8 mouse cellular contexts compared by ENCODE assay signal in the genomic region with DNA sequence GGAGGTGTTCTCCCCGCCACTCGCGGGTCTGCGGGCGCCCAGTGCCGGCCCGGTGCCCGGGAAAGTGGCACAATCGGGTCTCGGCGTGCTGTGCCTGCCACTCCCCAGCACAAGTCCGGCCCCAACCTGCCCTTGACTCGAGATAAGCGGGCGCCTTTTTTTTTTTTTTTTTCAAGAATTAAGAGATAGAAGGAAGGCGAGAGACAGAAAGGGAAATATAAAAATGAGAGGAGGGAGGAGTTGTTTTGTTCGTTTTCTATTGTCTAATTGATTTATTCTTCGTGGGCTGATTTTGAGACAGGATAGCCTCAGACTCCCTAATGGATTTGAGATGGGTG. TPM values are rescaled to one million over a fixed set of nuclear protein-coding genes. Genes with fewer than 3 reads are reported as not detected.
A peak's percentile ranks its signal among the peaks of the same experiment; 100 is the strongest.
DNase-seq lines count a peak whose midpoint lies in the region; ATAC-seq and TF ChIP-seq lines count a peak whose summit lies in the region.

No protein-coding gene starts in this region.

- H3K9me3 ChIP-seq in kidney, embryonic 14.5 days (ENCODE audit: control insufficient read depth, low read length): no peaks in the 10 kb centered on the region
- H3K9me3 ChIP-seq in hindbrain, embryonic 12.5 days (replicated peaks): no peaks in the 10 kb centered on the region
- no peaks in the 10 kb centered on the region for H3K9me3 ChIP-seq in midbrain, embryonic 12.5 days

- under 1% methylated on average over 18 of the region's 18 CpGs for WGBS in kidney, embryonic 14.5 days
- WGBS in hindbrain, embryonic 12.5 days: 2% methylated on average over 17 of the region's 18 CpGs
- WGBS in midbrain, embryonic 12.5 days: under 1% methylated on average over 18 of the region's 18 CpGs

- no peak for TF ChIP-seq POLR2A in bone marrow macrophage, adult 2 months (IDR thresholded peaks at IDR 0.05; ENCODE audit: borderline replicate concordance, low read depth, low read length)

- H3K4me3 ChIP-seq in kidney, embryonic 14.5 days (ENCODE audit: low read length): peak overlapping the region; percentile 63
- peak overlapping the region; percentile 65 for H3K4me3 ChIP-seq in bone marrow macrophage, adult 2 months (ENCODE audit: insufficient read depth, low read length)
- H3K4me3 ChIP-seq in hindbrain, embryonic 12.5 days: peak overlapping the region; percentile 84
- peak overlapping the region; percentile 71 for H3K4me3 ChIP-seq in midbrain, embryonic 12.5 days

- no peaks in the 10 kb centered on the region; the same call in 1 of the 2 replicates for H3K36me3 ChIP-seq in kidney, embryonic 14.5 days (ENCODE audit: control insufficient read depth, insufficient read depth, low read length)
- no peaks in the 10 kb centered on the region for H3K36me3 ChIP-seq in hindbrain, embryonic 12.5 days
- H3K36me3 ChIP-seq in midbrain, embryonic 12.5 days: peaks cover 8% of the 10 kb centered on the region; the same call in 1 of the 2 replicates

- no peak for TF ChIP-seq CTCF in bone marrow macrophage, adult 2 months (IDR thresholded peaks at IDR 0.05; ENCODE audit: low read depth, low read length)

- peak overlapping the region; percentile 81 for H3K4me2 ChIP-seq in kidney, embryonic 14.5 days (replicated peaks; ENCODE audit: low read depth, low read length)
- H3K4me2 ChIP-seq in hindbrain, embryonic 12.5 days (replicated peaks): peak overlapping the region; percentile 85
- peak overlapping the region; percentile 88 for H3K4me2 ChIP-seq in midbrain, embryonic 12.5 days (replicated peaks)

- H3K27ac ChIP-seq in kidney, embryonic 14.5 days (ENCODE audit: low read depth, low read length): no peak overlapping the region
- H3K27ac ChIP-seq in bone marrow macrophage, adult 2 months (ENCODE audit: insufficient read depth, low read depth, low read length): no peak overlapping the region
- no peak overlapping the region for H3K27ac ChIP-seq in hindbrain, embryonic 12.5 days
- 0 out of 2 replicates have a peak overlapping the region, but pooled peaks have one; percentile 30 for H3K27ac ChIP-seq in midbrain, embryonic 12.5 days (replicated peaks)

- H3K27me3 ChIP-seq in kidney, embryonic 14.5 days (ENCODE audit: control insufficient read depth, insufficient read depth, low read length): no peaks in the 10 kb centered on the region
- peaks cover 13% of the 10 kb centered on the region for H3K27me3 ChIP-seq in hindbrain, embryonic 12.5 days
- peaks cover 22% of the 10 kb centered on the region for H3K27me3 ChIP-seq in midbrain, embryonic 12.5 days

- peaks cover 28% of the 10 kb centered on the region for H3K4me1 ChIP-seq in kidney, embryonic 14.5 days (ENCODE audit: control insufficient read depth, insufficient read depth, low read length)
- peaks cover 24% of the 10 kb centered on the region for H3K4me1 ChIP-seq in bone marrow macrophage, adult 2 months (ENCODE audit: control insufficient read depth, insufficient read depth, low read length)
- H3K4me1 ChIP-seq in hindbrain, embryonic 12.5 days: peaks cover 38% of the 10 kb centered on the region
- H3K4me1 ChIP-seq in midbrain, embryonic 12.5 days: peaks cover 45% of the 10 kb centered on the region

- no peak for ATAC-seq in kidney, embryonic 14.5 days (ENCODE audit: low FRiP score, low TSS enrichment)
- no peak for ATAC-seq in hindbrain, embryonic 12.5 days (ENCODE audit: low FRiP score)
- no peak for ATAC-seq in midbrain, embryonic 12.5 days (ENCODE audit: low FRiP score, low read depth)

- H3K9ac ChIP-seq in kidney, embryonic 14.5 days (ENCODE audit: low read depth, low read length): peak overlapping the region; percentile 59; the same call in 1 of the 2 replicates
- H3K9ac ChIP-seq in hindbrain, embryonic 12.5 days: peak overlapping the region; percentile 81
- peak overlapping the region; percentile 50; the same call in 1 of the 2 replicates for H3K9ac ChIP-seq in midbrain, embryonic 12.5 days (replicated peaks)

- no peak for DNase-seq in kidney, adult 9 months
- DNase-seq in urinary bladder, postnatal 14 days (ENCODE audit: low spot score): no peak
- DNase-seq in layer of hippocampus, adult 11-12 months (ENCODE audit: low spot score): no peak
- DNase-seq in layer of hippocampus, postnatal 10 days (ENCODE audit: low spot score in 2 of 2): no peak

RNA-seq across cellular contexts. Expression of a gene that starts 0.4 kb away (rescaled TPM):
- polyA plus RNA-seq in kidney, embryonic 14.5 days (2014; fragmentation: Nextera tagmentation; extraction: Ambion mirVana): 23.1 and 45.2 TPM in 2 replicates
- 24.0 and 26.3 TPM in 2 replicates for polyA plus RNA-seq in bone marrow macrophage, adult 2 months (2012; ENCODE audit: insufficient read depth, insufficient read length, missing spikeins)
- polyA plus RNA-seq in hindbrain, embryonic 12.5 days (2016; fragmentation: Nextera tagmentation; extraction: Ambion mirVana): 229 and 234 TPM in 2 replicates
- 255 and 264 TPM in 2 replicates for polyA plus RNA-seq in midbrain, embryonic 12.5 days (2016; fragmentation: Nextera tagmentation; extraction: Ambion mirVana)
- 10 to 100 TPM; 21.8 to 22.1 TPM for total RNA-seq in layer of hippocampus, postnatal 10 days (2021)

RNA-seq across cellular contexts. Expression of a gene that starts 8.3 kb away (rescaled TPM):
- polyA plus RNA-seq in kidney, embryonic 14.5 days (2014; fragmentation: Nextera tagmentation; extraction: Ambion mirVana): not detected in 2 replicates
- polyA plus RNA-seq in bone marrow macrophage, adult 2 months (2012; ENCODE audit: insufficient read depth, insufficient read length, missing spikeins): not detected in 2 replicates
- not detected in 2 replicates for polyA plus RNA-seq in hindbrain, embryonic 12.5 days (2016; fragmentation: Nextera tagmentation; extraction: Ambion mirVana)
- polyA plus RNA-seq in midbrain, embryonic 12.5 days (2016; fragmentation: Nextera tagmentation; extraction: Ambion mirVana): not detected in 2 replicates
- not detected for total RNA-seq in layer of hippocampus, postnatal 10 days (2021)

RNA-seq across cellular contexts. Expression of a gene that starts 34.8 kb away (rescaled TPM):
- polyA plus RNA-seq in kidney, embryonic 14.5 days (2014; fragmentation: Nextera tagmentation; extraction: Ambion mirVana): 11.0 and 13.7 TPM in 2 replicates
- polyA plus RNA-seq in bone marrow macrophage, adult 2 months (2012; ENCODE audit: insufficient read depth, insufficient read length, missing spikeins): 7.1 and 8.8 TPM in 2 replicates
- 22.6 and 23.0 TPM in 2 replicates for polyA plus RNA-seq in hindbrain, embryonic 12.5 days (2016; fragmentation: Nextera tagmentation; extraction: Ambion mirVana)
- 23.2 and 26.0 TPM in 2 replicates for polyA plus RNA-seq in midbrain, embryonic 12.5 days (2016; fragmentation: Nextera tagmentation; extraction: Ambion mirVana)
- 10 to 100 TPM; 10.9 to 11.1 TPM for total RNA-seq in layer of hippocampus, postnatal 10 days (2021)

RNA-seq across cellular contexts. Expression of a gene that starts 34.8 kb away (rescaled TPM):
- 44.5 and 59.4 TPM in 2 replicates for polyA plus RNA-seq in kidney, embryonic 14.5 days (2014; fragmentation: Nextera tagmentation; extraction: Ambion mirVana)
- 58.2 and 59.0 TPM in 2 replicates for polyA plus RNA-seq in bone marrow macrophage, adult 2 months (2012; ENCODE audit: insufficient read depth, insufficient read length, missing spikeins)
- polyA plus RNA-seq in hindbrain, embryonic 12.5 days (2016; fragmentation: Nextera tagmentation; extraction: Ambion mirVana): 49.6 and 51.0 TPM in 2 replicates
- polyA plus RNA-seq in midbrain, embryonic 12.5 days (2016; fragmentation: Nextera tagmentation; extraction: Ambion mirVana): 48.6 and 52.1 TPM in 2 replicates
- 10 to 100 TPM; 32.3 to 32.5 TPM for total RNA-seq in layer of hippocampus, postnatal 10 days (2021)
